Mouse (Mus musculus) limb, embryonic 12.5 days (tissue): ENCODE measurements around the gene Cdk14. TPM values are rescaled to one million over a fixed set of nuclear protein-coding genes. Genes with fewer than 3 reads are reported as not detected.

ENCODE experiments used
- ATAC-seq: fragments of 200-750 bp; cut with Nextera tagmentation; 2 replicates; pipeline ENCODE4 v1.8.0; 2017; ENCODE audit warnings: low read depth, moderate TSS enrichment; ENCODE audit not compliant: insufficient number of reproducible peaks, insufficient read depth, low FRiP score, low TSS enrichment
- H3K27ac ChIP-seq: fragments of 300-500 bp; sonication (generic); 2 replicates; pipeline ENCODE4 v1.5.1; 2016; ENCODE audit warnings: mild to moderate bottlenecking, moderate library complexity
- H3K27me3 ChIP-seq: fragments of 300-500 bp; sonication (generic); 2 replicates; pipeline ENCODE4 v1.6.1; 2016; ENCODE audit warnings: mild to moderate bottlenecking, moderate library complexity
- H3K36me3 ChIP-seq: fragments of 300-500 bp; sonication (generic); 2 replicates; pipeline ENCODE4 v1.6.1; 2016; ENCODE audit warnings: mild to moderate bottlenecking, moderate library complexity
- H3K4me1 ChIP-seq: fragments of 300-500 bp; sonication (generic); replicated peaks from 2 replicates; pipeline ENCODE4 v1.6.1; 2016
- H3K4me2 ChIP-seq: fragments of 300-500 bp; sonication (generic); 2 replicates; pipeline ENCODE4 v1.6.1; 2016; ENCODE audit warnings: mild to moderate bottlenecking, moderate library complexity
- H3K4me3 ChIP-seq: fragments of 300-500 bp; sonication (generic); replicated peaks from 2 replicates; pipeline ENCODE4 v1.5.1; 2016; ENCODE audit warnings: mild to moderate bottlenecking
- H3K9ac ChIP-seq: fragments of 300-500 bp; sonication (generic); replicated peaks from 2 replicates; pipeline ENCODE4 v1.6.1; 2016; ENCODE audit warnings: mild to moderate bottlenecking, moderate library complexity
- H3K9me3 ChIP-seq: fragments of 300-500 bp; sonication (generic); 2 replicates; pipeline ENCODE4 v1.6.1; 2016; ENCODE audit warnings: mild to moderate bottlenecking, moderate library complexity
- WGBS: fragments of 180-500 bp; shearing (Covaris S2); methylation state at CpG from one replicate; pipeline ENCODE4 v1.1.7; 2016; 5-methylcytosine and 5-hydroxymethylcytosine counted together
- polyA plus RNA-seq: library from polyadenylated mRNA; unstranded; fragments of >200 nt; fragmentation: Nextera tagmentation; extraction: Ambion mirVana; gene quantifications from 2 replicates; pipeline ENCODE4 v1.2.1, GENCODE M21; 2016

Gene Cdk14
- polyA plus RNA-seq, 1 experiment from 2014 or later, result 27.6 TPM

GRCm38 (mm10) chr5:4812036-4812729 is 607.9 kb downstream of the Cdk14 start:
- Histone ChIP-seq H3K9ac (no peak overlapping the region), H3K4me2 (no peak overlapping the region), H3K36me3 (no peaks in the 10 kb centered on the region), H3K9me3 (no peaks in the 10 kb centered on the region), H3K4me1 (peaks cover 7% of the 10 kb centered on the region), H3K27ac (no peak overlapping the region), H3K4me3 (no peak overlapping the region), H3K27me3 (no peaks in the 10 kb centered on the region)
- 34% methylated on average over 13 of the region's 13 CpGs for WGBS
- no peak; the same call in 1 of the 2 replicates for ATAC-seq

DNA sequence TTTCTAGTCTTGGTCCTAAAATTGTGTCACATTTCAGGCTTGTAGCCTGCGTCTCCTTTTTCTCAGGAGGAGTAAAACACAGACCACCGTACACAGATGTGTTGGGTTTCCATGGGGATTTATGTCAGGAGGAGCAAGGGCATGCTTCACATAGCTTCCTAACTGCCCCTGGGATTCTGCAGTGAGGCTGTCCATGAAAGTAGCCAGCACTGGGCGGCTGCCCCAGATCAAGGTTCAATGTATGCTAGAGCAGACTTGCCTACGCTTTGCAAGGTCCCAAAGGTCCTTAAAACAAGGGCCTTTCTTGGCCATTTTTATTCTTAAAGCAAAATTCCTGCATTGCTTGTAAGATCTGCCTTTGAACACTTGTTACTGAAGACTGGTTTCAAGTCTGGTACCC is 614.9 kb downstream of the Cdk14 start:
- no peak overlapping the region for H3K4me2 ChIP-seq
- no peak for ATAC-seq
- H3K27ac ChIP-seq, result peak overlapping the region; percentile 14; the same call in 1 of the 2 replicates
- no peaks in the 10 kb centered on the region for H3K27me3 ChIP-seq
- H3K9ac ChIP-seq, result no peak overlapping the region
- no peaks in the 10 kb centered on the region for H3K36me3 ChIP-seq
- H3K9me3 ChIP-seq, result no peaks in the 10 kb centered on the region
- WGBS, result 33% methylated on average over 4 of the region's 4 CpGs
- H3K4me3 ChIP-seq, result no peak overlapping the region
- peaks cover 24% of the 10 kb centered on the region for H3K4me1 ChIP-seq

- no peak overlapping the region for H3K9ac ChIP-seq
- no peak overlapping the region for H3K4me3 ChIP-seq
- H3K9me3 ChIP-seq, result no peaks in the 10 kb centered on the region
- no peak overlapping the region for H3K4me2 ChIP-seq
- H3K27me3 ChIP-seq, result no peaks in the 10 kb centered on the region
- 69% methylated on average over 5 of the region's 5 CpGs for WGBS
- ATAC-seq, result no peak
- no peaks in the 10 kb centered on the region for H3K36me3 ChIP-seq
- peaks cover 24% of the 10 kb centered on the region for H3K4me1 ChIP-seq
- H3K27ac ChIP-seq, result no peak overlapping the region
Measured at GRCm38 (mm10) chr5:4803708-4804107, 616.4 kb downstream of the Cdk14 start.

DNA sequence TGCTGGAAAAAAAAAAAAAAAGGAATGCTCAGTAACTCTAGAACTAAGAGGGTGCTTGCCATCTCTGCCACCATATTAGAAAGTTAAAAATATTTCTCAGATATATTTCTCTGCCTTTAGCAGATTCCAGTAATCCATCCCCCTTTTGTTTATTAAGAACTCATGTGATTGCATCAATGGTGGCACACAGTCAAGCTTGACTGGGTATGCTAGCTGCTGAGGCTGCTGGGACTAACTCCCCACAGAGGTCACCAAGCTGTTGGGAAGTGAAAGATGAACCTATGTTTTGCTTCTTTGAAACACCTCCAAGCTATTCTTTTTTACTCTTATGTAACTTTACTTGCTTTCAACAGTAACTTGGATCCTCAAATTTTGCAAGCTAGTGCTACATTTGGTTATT is 618.1 kb downstream of the Cdk14 start:
- ATAC-seq, result no peak
- no peaks in the 10 kb centered on the region for H3K36me3 ChIP-seq
- H3K9ac ChIP-seq, result no peak overlapping the region

GRCm38 (mm10) chr5:4801096-4801850 is 618.8 kb downstream of the Cdk14 start:
- no peak overlapping the region for H3K27ac ChIP-seq
- no peaks in the 10 kb centered on the region for H3K27me3 ChIP-seq
- WGBS, result 75% methylated on average over 8 of the region's 8 CpGs
- no peaks in the 10 kb centered on the region for H3K9me3 ChIP-seq
- H3K4me1 ChIP-seq, result peaks cover 24% of the 10 kb centered on the region
- no peak for ATAC-seq
- no peak overlapping the region for H3K9ac ChIP-seq
- H3K4me2 ChIP-seq, result no peak overlapping the region
- H3K36me3 ChIP-seq, result no peaks in the 10 kb centered on the region
- no peak overlapping the region for H3K4me3 ChIP-seq

More for the DNA sequence above, 618.1 kb downstream of the Cdk14 start:
- H3K27me3 ChIP-seq, result no peaks in the 10 kb centered on the region
- no peaks in the 10 kb centered on the region for H3K9me3 ChIP-seq
- no peak overlapping the region for H3K4me3 ChIP-seq
- no peak overlapping the region for H3K4me2 ChIP-seq
- H3K27ac ChIP-seq, result no peak overlapping the region
- H3K4me1 ChIP-seq, result peaks cover 24% of the 10 kb centered on the region

- Histone ChIP-seq H3K36me3 (no peaks in the 10 kb centered on the region), H3K9me3 (peaks cover 14% of the 10 kb centered on the region; the same call in 1 of the 2 replicates), H3K4me3 (no peak overlapping the region), H3K9ac (no peak overlapping the region), H3K4me2 (no peak overlapping the region), H3K4me1 (no peaks in the 10 kb centered on the region; the same call in 1 of the 2 replicates), H3K27me3 (no peaks in the 10 kb centered on the region), H3K27ac (no peak overlapping the region)
- no peak for ATAC-seq
- WGBS, result 71% methylated on average over 3 of the region's 3 CpGs
Measured at GRCm38 (mm10) chr5:4791219-4791618, 628.9 kb downstream of the Cdk14 start.

DNA sequence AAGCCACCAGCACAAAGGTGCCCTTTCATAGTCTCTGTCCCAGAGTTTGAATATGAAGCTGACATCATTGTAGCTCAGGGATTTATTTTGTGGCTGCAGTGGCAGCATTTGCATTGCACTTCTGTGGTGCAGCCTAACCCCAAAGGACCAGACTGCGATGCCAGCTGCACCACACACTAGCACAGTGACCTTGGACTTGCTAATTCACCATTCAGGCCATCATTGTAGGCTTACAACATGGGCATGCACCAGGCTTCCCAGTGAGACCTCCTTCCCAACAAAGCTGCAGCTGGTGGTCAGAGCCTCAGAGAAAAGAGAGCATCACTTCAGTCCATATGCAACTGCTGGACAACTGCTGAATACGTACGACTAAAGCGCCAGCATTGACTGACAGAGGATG is 629.8 kb downstream of the Cdk14 start:
- Histone ChIP-seq H3K27ac (no peak overlapping the region), H3K27me3 (no peaks in the 10 kb centered on the region), H3K9ac (no peak overlapping the region), H3K4me1 (no peaks in the 10 kb centered on the region; the same call in 1 of the 2 replicates), H3K36me3 (no peaks in the 10 kb centered on the region), H3K4me2 (no peak overlapping the region), H3K4me3 (no peak overlapping the region), H3K9me3 (peaks cover 14% of the 10 kb centered on the region; the same call in 1 of the 2 replicates)
- no peak for ATAC-seq
- WGBS, result 96% methylated on average over 4 of the region's 4 CpGs

DNA sequence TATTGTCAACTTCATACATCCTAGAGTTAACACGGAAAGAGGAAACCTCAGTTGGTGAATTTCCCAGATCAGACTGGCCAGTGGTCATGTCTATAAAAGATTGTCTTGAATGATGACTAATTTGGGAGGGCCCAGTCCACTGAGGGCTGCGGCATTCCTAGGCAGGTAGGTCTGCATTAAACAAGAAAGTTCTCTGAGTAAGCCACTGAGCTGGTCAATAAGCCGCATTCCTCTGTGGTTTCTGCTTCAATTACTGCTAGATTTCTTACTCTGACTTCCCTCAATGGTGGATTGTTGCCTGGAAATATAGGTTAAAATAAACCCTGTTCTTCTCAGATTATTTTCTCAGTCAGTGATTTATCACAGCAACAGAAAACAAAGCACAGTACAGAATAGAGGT is 631.6 kb downstream of the Cdk14 start:
- Histone ChIP-seq H3K4me3 (no peak overlapping the region), H3K27ac (no peak overlapping the region), H3K4me2 (no peak overlapping the region), H3K27me3 (no peaks in the 10 kb centered on the region), H3K36me3 (no peaks in the 10 kb centered on the region), H3K9me3 (peaks cover 5% of the 10 kb centered on the region; the same call in 1 of the 2 replicates), H3K4me1 (no peaks in the 10 kb centered on the region), H3K9ac (no peak overlapping the region)
- WGBS, result 83% methylated on average over 3 of the region's 3 CpGs
- ATAC-seq, result no peak

DNA sequence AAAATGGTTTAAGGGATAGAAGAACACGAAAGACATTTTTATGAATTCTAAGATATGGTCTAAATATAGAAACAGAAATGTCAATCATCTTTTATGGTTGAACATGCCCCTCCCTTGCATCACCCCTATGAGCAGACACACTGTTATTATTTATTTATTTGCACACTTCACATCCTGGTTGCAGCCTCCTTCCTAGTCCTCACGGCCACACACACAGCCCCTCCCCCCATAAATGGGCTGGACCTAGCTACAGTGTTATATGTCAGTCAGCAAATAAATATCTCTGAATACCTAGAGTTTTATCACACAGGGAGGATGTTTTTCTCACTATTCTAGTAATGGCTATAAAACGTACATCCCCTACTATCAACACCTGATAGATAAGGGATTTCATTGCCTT is 633.3 kb downstream of the Cdk14 start:
- H3K9me3 ChIP-seq, result no peaks in the 10 kb centered on the region
- no peak overlapping the region for H3K4me2 ChIP-seq
- no peaks in the 10 kb centered on the region for H3K36me3 ChIP-seq
- H3K27ac ChIP-seq, result no peak overlapping the region
- H3K4me3 ChIP-seq, result no peak overlapping the region
- WGBS, result 76% methylated on average over 3 of the region's 3 CpGs
- H3K27me3 ChIP-seq, result no peaks in the 10 kb centered on the region
- no peak for ATAC-seq
- no peaks in the 10 kb centered on the region for H3K4me1 ChIP-seq
- no peak overlapping the region for H3K9ac ChIP-seq

DNA sequence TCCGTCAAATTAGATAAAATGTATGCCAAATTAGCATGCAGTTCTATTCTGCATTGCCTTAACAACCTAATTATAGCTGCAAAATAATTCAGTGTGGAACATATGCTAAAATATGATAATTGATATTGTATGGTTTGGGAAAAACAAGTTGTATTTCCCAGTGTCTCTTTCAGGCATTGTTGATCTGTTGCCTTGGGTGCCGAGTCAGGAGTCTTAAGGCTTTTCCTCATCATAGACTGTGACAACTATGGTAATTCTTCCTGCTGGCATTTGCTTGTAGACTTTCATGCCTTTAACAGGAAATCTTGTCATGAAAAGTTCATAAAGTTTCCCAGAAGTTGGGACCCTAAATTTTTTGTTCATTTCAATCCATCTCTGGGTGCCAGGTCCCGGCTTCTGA is 641.8 kb downstream of the Cdk14 start:
- 91% methylated on average over 3 of the region's 3 CpGs for WGBS
- peaks cover 6% of the 10 kb centered on the region; the same call in 1 of the 2 replicates for H3K4me1 ChIP-seq
- no peaks in the 10 kb centered on the region for H3K36me3 ChIP-seq
- no peaks in the 10 kb centered on the region for H3K9me3 ChIP-seq
- no peak overlapping the region for H3K4me3 ChIP-seq
- no peak overlapping the region for H3K4me2 ChIP-seq
- H3K27ac ChIP-seq, result no peak overlapping the region
- no peaks in the 10 kb centered on the region for H3K27me3 ChIP-seq
- ATAC-seq, result no peak
- no peak overlapping the region for H3K9ac ChIP-seq

- no peaks in the 10 kb centered on the region for H3K36me3 ChIP-seq
- no peak for ATAC-seq
- H3K4me1 ChIP-seq, result peaks cover 6% of the 10 kb centered on the region; the same call in 1 of the 2 replicates
- H3K27me3 ChIP-seq, result no peaks in the 10 kb centered on the region
- H3K9ac ChIP-seq, result no peak overlapping the region
- WGBS, result 16% methylated on average over 2 of the region's 2 CpGs
- no peak overlapping the region for H3K4me3 ChIP-seq
- no peaks in the 10 kb centered on the region for H3K9me3 ChIP-seq
- no peak overlapping the region for H3K4me2 ChIP-seq
- no peak overlapping the region for H3K27ac ChIP-seq
Measured at GRCm38 (mm10) chr5:4776495-4776894, 643.6 kb downstream of the Cdk14 start.
